Mouse (Mus musculus): ENCODE measurements around the gene Sept9. TPM values are rescaled to one million over a fixed set of nuclear protein-coding genes. Genes with fewer than 3 reads are reported as not detected.

Gene Sept9
- polyA plus RNA-seq, 1 experiment from 2014 or later, result 40.8 TPM

GRCm38 (mm10) chr11:117317429-117318101 is 118.1 kb downstream of the Sept9 start:
- H3K27ac ChIP-seq (ENCODE audit: low read length), result peak overlapping the region; percentile 72
- H3K9me3 ChIP-seq (replicated peaks; ENCODE audit: control insufficient read depth, low read length), result no peaks in the 10 kb centered on the region
- no peak for ATAC-seq (ENCODE audit: low read depth)
- H3K4me1 ChIP-seq (ENCODE audit: control insufficient read depth, low read depth, low read length), result peaks cover 46% of the 10 kb centered on the region
- no peaks in the 10 kb centered on the region for H3K27me3 ChIP-seq (ENCODE audit: control insufficient read depth, insufficient read depth, low read depth, low read length)
- peak overlapping the region; percentile 35 for H3K4me2 ChIP-seq (ENCODE audit: low read depth, low read length)
- peak overlapping the region; percentile 6; the same call in 1 of the 2 replicates for H3K4me3 ChIP-seq (ENCODE audit: low read depth, low read length)
- 8% methylated on average over 20 of the region's 20 CpGs for WGBS (ENCODE audit: insufficient replicate concordance)
- H3K9ac ChIP-seq (ENCODE audit: low read depth, low read length), result peak overlapping the region; percentile 10; the same call in 1 of the 2 replicates
- H3K36me3 ChIP-seq (ENCODE audit: control insufficient read depth, insufficient read depth), result no peaks in the 10 kb centered on the region

- ATAC-seq (ENCODE audit: low read depth), result no peak
- Histone ChIP-seq H3K9me3 (replicated peaks; ENCODE audit: control insufficient read depth, low read length) (no peaks in the 10 kb centered on the region), H3K4me3 (ENCODE audit: low read depth, low read length) (no peak overlapping the region), H3K4me1 (ENCODE audit: control insufficient read depth, low read depth, low read length) (peaks cover 44% of the 10 kb centered on the region), H3K36me3 (ENCODE audit: control insufficient read depth, insufficient read depth) (no peaks in the 10 kb centered on the region), H3K9ac (ENCODE audit: low read depth, low read length) (no peak overlapping the region), H3K27me3 (ENCODE audit: control insufficient read depth, insufficient read depth, low read depth, low read length) (no peaks in the 10 kb centered on the region), H3K27ac (ENCODE audit: low read length) (peak overlapping the region; percentile 72), H3K4me2 (ENCODE audit: low read depth, low read length) (0 out of 2 replicates have a peak overlapping the region, but pooled peaks have one; percentile 35)
- WGBS (ENCODE audit: insufficient replicate concordance), result 52% methylated on average over 3 of the region's 3 CpGs
These were observed 118.7 kb downstream of the Sept9 start for GRCm38 (mm10) chr11:117318202-117318601.

- peak; percentile 47 for ATAC-seq (ENCODE audit: low read depth)
- Histone ChIP-seq H3K4me3 (ENCODE audit: low read depth, low read length) (no peak overlapping the region), H3K27me3 (ENCODE audit: control insufficient read depth, insufficient read depth, low read depth, low read length) (no peaks in the 10 kb centered on the region), H3K4me2 (ENCODE audit: low read depth, low read length) (no peak overlapping the region), H3K9me3 (replicated peaks; ENCODE audit: control insufficient read depth, low read length) (no peaks in the 10 kb centered on the region), H3K36me3 (ENCODE audit: control insufficient read depth, insufficient read depth) (no peaks in the 10 kb centered on the region), H3K9ac (ENCODE audit: low read depth, low read length) (no peak overlapping the region), H3K4me1 (ENCODE audit: control insufficient read depth, low read depth, low read length) (peaks cover 44% of the 10 kb centered on the region), H3K27ac (ENCODE audit: low read length) (peak overlapping the region; percentile 72)
- WGBS (ENCODE audit: insufficient replicate concordance), result 25% methylated on average over 12 of the region's 12 CpGs
These were observed 119.5 kb downstream of the Sept9 start for GRCm38 (mm10) chr11:117318731-117319542.

- no peaks in the 10 kb centered on the region for H3K9me3 ChIP-seq (replicated peaks; ENCODE audit: control insufficient read depth, low read length)
- peak; percentile 63 for ATAC-seq (ENCODE audit: low read depth)
- no peak overlapping the region for H3K4me3 ChIP-seq (ENCODE audit: low read depth, low read length)
- no peak overlapping the region for H3K9ac ChIP-seq (ENCODE audit: low read depth, low read length)
- peak overlapping the region; percentile 72 for H3K27ac ChIP-seq (ENCODE audit: low read length)
- 13% methylated on average over 14 of the region's 15 CpGs for WGBS (ENCODE audit: insufficient replicate concordance)
- H3K4me2 ChIP-seq (ENCODE audit: low read depth, low read length), result peak overlapping the region; percentile 24
- no peaks in the 10 kb centered on the region for H3K27me3 ChIP-seq (ENCODE audit: control insufficient read depth, insufficient read depth, low read depth, low read length)
- H3K4me1 ChIP-seq (ENCODE audit: control insufficient read depth, low read depth, low read length), result peaks cover 50% of the 10 kb centered on the region
- H3K36me3 ChIP-seq (ENCODE audit: control insufficient read depth, insufficient read depth), result no peaks in the 10 kb centered on the region
These were observed 120.3 kb downstream of the Sept9 start for GRCm38 (mm10) chr11:117319543-117320335.

- Histone ChIP-seq H3K4me3 (ENCODE audit: low read depth, low read length) (no peak overlapping the region), H3K36me3 (ENCODE audit: control insufficient read depth, insufficient read depth) (no peaks in the 10 kb centered on the region), H3K9me3 (replicated peaks; ENCODE audit: control insufficient read depth, low read length) (no peaks in the 10 kb centered on the region), H3K4me1 (ENCODE audit: control insufficient read depth, low read depth, low read length) (peaks cover 55% of the 10 kb centered on the region), H3K27ac (ENCODE audit: low read length) (peak overlapping the region; percentile 72), H3K27me3 (ENCODE audit: control insufficient read depth, insufficient read depth, low read depth, low read length) (no peaks in the 10 kb centered on the region), H3K4me2 (ENCODE audit: low read depth, low read length) (peak overlapping the region; percentile 24; the same call in 1 of the 2 replicates), H3K9ac (ENCODE audit: low read depth, low read length) (no peak overlapping the region)
- peak; percentile 27; the same call in 1 of the 2 replicates for ATAC-seq (ENCODE audit: low read depth)
- WGBS (ENCODE audit: insufficient replicate concordance), result 23% methylated on average over 3 of the region's 3 CpGs
These were observed 121.0 kb downstream of the Sept9 start for GRCm38 (mm10) chr11:117320482-117320881.

- Histone ChIP-seq H3K9me3 (replicated peaks; ENCODE audit: control insufficient read depth, low read length) (no peaks in the 10 kb centered on the region), H3K36me3 (ENCODE audit: control insufficient read depth, insufficient read depth) (no peaks in the 10 kb centered on the region), H3K9ac (ENCODE audit: low read depth, low read length) (no peak overlapping the region), H3K4me1 (ENCODE audit: control insufficient read depth, low read depth, low read length) (peaks cover 63% of the 10 kb centered on the region), H3K4me2 (ENCODE audit: low read depth, low read length) (no peak overlapping the region), H3K4me3 (ENCODE audit: low read depth, low read length) (no peak overlapping the region), H3K27ac (ENCODE audit: low read length) (no peak overlapping the region; the same call in 1 of the 2 replicates), H3K27me3 (ENCODE audit: control insufficient read depth, insufficient read depth, low read depth, low read length) (no peaks in the 10 kb centered on the region)
- no peak for ATAC-seq (ENCODE audit: low read depth)
- 45% methylated on average over 9 of the region's 9 CpGs for whole genome bisulfite sequencing (ENCODE audit: insufficient replicate concordance)
These were observed 122.0 kb downstream of the Sept9 start for GRCm38 (mm10) chr11:117321311-117321971.

- ATAC-seq (ENCODE audit: low read depth), result no peak
- WGBS (ENCODE audit: insufficient replicate concordance), result 50% methylated on average over 3 of the region's 3 CpGs
- H3K36me3 ChIP-seq (ENCODE audit: control insufficient read depth, insufficient read depth), result no peaks in the 10 kb centered on the region
These were observed 122.8 kb downstream of the Sept9 start for GRCm38 (mm10) chr11:117322311-117322710.

GRCm38 (mm10) chr11:117322730-117323579 is 123.5 kb downstream of the Sept9 start:
- Histone ChIP-seq H3K4me2 (ENCODE audit: low read depth, low read length) (no peak overlapping the region), H3K9me3 (replicated peaks; ENCODE audit: control insufficient read depth, low read length) (no peaks in the 10 kb centered on the region), H3K36me3 (ENCODE audit: control insufficient read depth, insufficient read depth) (no peaks in the 10 kb centered on the region), H3K27ac (ENCODE audit: low read length) (no peak overlapping the region), H3K4me1 (ENCODE audit: control insufficient read depth, low read depth, low read length) (peaks cover 61% of the 10 kb centered on the region), H3K9ac (ENCODE audit: low read depth, low read length) (no peak overlapping the region), H3K4me3 (ENCODE audit: low read depth, low read length) (no peak overlapping the region), H3K27me3 (ENCODE audit: control insufficient read depth, insufficient read depth, low read depth, low read length) (no peaks in the 10 kb centered on the region)
- WGBS (ENCODE audit: insufficient replicate concordance), result 55% methylated on average over 15 of the region's 15 CpGs
- ATAC-seq (ENCODE audit: low read depth), result no peak

More at GRCm38 (mm10) chr11:117322311-117322710, 122.8 kb downstream of the Sept9 start:
- Histone ChIP-seq H3K9me3 (replicated peaks; ENCODE audit: control insufficient read depth, low read length) (no peaks in the 10 kb centered on the region), H3K9ac (ENCODE audit: low read depth, low read length) (no peak overlapping the region), H3K4me1 (ENCODE audit: control insufficient read depth, low read depth, low read length) (peaks cover 65% of the 10 kb centered on the region), H3K4me3 (ENCODE audit: low read depth, low read length) (no peak overlapping the region), H3K4me2 (ENCODE audit: low read depth, low read length) (no peak overlapping the region), H3K27ac (ENCODE audit: low read length) (no peak overlapping the region), H3K27me3 (ENCODE audit: control insufficient read depth, insufficient read depth, low read depth, low read length) (no peaks in the 10 kb centered on the region)

Data from liver, embryonic 16.5 days (tissue).